In the genomic region with DNA sequence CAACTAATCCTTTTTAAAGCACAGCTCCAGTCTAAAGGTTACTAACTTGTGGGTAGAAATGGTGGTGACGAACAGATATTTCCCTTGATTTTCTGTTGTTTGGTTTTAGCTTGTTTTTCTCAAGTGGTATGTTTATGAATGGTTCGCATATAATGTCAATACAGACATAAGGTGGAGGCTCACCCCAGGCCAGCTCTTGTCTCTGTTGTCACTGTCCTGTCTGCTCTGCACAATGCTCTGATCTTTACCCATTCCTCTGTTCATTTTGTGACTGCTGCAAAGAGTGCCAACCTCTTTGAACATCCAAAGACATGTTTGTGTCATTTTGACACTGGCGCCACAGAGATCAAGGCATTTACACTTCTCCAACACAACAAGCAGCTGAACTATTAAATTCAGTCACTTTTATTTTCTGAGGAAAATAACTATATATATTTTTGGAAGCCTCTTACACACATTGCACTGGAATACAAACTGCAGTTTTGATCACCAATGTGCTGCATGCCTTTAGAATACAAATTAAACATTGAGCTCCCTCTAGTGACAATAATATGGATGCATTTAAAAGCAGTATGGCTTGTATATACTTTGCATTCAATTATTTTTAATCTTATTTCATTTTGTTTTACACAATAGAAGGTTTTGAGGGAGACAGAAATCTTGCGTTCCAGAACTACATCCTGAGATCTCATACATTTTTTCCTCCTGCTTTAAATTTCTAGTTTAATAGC, we compare ENCODE assay signal across 10 mouse cellular contexts.
DNase-seq lines count a peak whose midpoint lies in the region; ATAC-seq and TF ChIP-seq lines count a peak whose summit lies in the region.
"Had no signal": no experiment of that assay in that cellular context is flagged by ENCODE, and none has a peak within 500 bp of the region (broad histone marks: within the 10 kb centered on the region; RNA-seq: fewer than 3 reads in every experiment).

No protein-coding gene starts in this region.

- TF ChIP-seq CTCF in layer of hippocampus, adult 2 months (conservative IDR thresholded peaks at IDR 0.05), result peak; percentile 82

- no peak overlapping the region for H3K4me3 ChIP-seq in layer of hippocampus, adult 2 months
- H3K4me3 ChIP-seq: lung, embryonic 15.5 days had no signal

- ATAC-seq in CD4-positive, CD25-positive, alpha-beta regulatory T cell, adult 4 months, result peak; percentile 44
- ATAC-seq in inflammation-experienced regulatory T-cells, adult 6 months, result peak; percentile 42

- peak; percentile 34 for DNase-seq in embryo, embryonic 10.5 days (ENCODE audit: low spot score)
- no peak for DNase-seq in embryo, embryonic 10 days (ENCODE audit: low spot score)
- DNase-seq in layer of hippocampus, adult 2 months (ENCODE audit: low spot score in 2 of 2), result no peak
- no peak for DNase-seq in layer of hippocampus, adult 8-10 months (ENCODE audit: low spot score in 2 of 2)
- no peak for DNase-seq in ovary, adult 18-20 months (ENCODE audit: low spot score)
- DNase-seq in c-Kit-positive CD71-positive TER-119-positive erythroid progenitor cells, embryonic 14.5 days (ENCODE audit: low spot score), result no peak
- DNase-seq: B cell, adult 2 months had no signal

- H3K27ac ChIP-seq in layer of hippocampus, adult 2 months, result no peak overlapping the region
- H3K27ac ChIP-seq: lung, embryonic 15.5 days had no signal
